Mouse (Mus musculus) heart, adult 9 months (tissue): Measurements from ENCODE around the gene Focad.

Experiments used
- DNase-seq, 2 experiments: peaks; one replicate each; pipeline ENCODE4 v3.0.0; 2022; ENCODE audit warnings: low spot score in 2 of 2

Focad gene

GRCm38 (mm10) chr4:88094062-88094767, at the start of gene Focad:
Gene Focad (plus strand): TSS chr4:88094629.
- DNase-seq: peak; percentile 98 to 99

DNA sequence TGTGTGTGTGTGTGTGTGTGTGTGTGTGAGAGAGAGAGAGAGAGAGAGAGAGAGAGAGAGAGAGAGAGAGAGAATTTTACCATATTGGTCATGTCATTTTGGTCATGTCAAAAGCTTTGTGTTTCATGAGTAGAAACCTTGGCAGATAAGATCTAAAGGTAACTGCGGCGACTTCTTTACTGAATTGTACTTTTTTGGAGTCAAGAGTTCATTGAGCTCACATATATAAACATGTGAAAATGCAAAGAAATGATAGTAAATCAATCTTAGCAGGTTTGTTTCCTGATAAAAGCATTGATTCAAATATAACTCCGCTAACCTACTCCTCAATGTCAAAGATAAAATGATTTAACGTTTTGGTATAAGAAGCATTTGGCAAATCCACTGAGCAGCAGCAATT, 49.3 kb upstream of the Focad start:
- no peak for DNase-seq

GRCm38 (mm10) chr4:88046280-88046679, 48.1 kb upstream of the Focad start:
- DNase-seq: no peak

DNA sequence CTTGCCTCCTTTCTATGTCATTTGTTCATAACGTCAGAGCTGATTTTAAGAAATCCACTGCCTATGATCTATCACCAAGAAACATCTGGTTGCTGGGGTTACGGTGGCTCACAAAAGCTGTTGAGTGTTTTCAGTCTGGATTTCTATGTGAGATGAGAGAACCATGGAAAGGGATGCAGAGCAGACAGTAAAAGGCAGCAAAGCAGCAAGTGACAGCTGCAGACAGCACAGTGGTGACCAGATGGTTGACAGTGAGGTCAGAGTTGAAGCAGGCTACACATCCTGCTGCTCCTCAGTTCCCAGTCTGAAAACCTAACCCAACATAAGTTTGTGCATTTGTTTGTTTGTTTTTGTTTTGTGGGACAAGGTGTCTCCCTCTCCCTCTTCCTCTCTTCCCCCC, 19.0 kb upstream of the Focad start:
- no peak for DNase-seq

GRCm38 (mm10) chr4:88078983-88079382, 15.4 kb upstream of the Focad start:
- DNase-seq: no peak

GRCm38 (mm10) chr4:88081417-88081816, 13.0 kb upstream of the Focad start:
- no peak for DNase-seq

- no peak for DNase-seq
Measured at GRCm38 (mm10) chr4:88081885-88082284, 12.5 kb upstream of the Focad start.

- no peak for DNase-seq
Measured at GRCm38 (mm10) chr4:88082381-88082780, 12.0 kb upstream of the Focad start.

- DNase-seq: no peak
Measured at GRCm38 (mm10) chr4:88083781-88084180, 10.6 kb upstream of the Focad start.

DNA sequence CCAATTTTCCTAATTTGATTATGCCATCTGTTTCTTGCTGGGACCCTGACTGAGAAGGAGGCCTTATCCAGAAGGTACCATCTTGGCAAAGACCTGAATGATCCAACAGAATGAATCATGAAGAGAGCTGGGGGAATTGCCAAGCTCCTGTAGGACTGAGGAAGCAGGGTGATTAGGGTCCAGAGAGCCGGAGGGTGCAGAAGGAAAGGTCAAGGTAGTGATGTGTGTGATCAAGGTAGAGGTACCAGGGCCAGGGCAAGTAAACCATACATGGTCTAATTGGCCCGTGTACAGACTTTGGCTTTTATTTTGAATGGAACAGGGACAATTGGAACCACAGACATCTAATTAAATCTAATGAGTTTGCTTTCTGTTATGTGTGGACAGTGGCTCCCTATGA, 4.1 kb upstream of the Focad start:
- no peak for DNase-seq

- no peak for DNase-seq
Measured at GRCm38 (mm10) chr4:88094768-88095420, 465 bp downstream of the Focad start.

- DNase-seq: no peak
Measured at GRCm38 (mm10) chr4:88095693-88096092, 1.3 kb downstream of the Focad start.

- DNase-seq: no peak
Measured at GRCm38 (mm10) chr4:88108585-88108984, 14.2 kb downstream of the Focad start.

DNA sequence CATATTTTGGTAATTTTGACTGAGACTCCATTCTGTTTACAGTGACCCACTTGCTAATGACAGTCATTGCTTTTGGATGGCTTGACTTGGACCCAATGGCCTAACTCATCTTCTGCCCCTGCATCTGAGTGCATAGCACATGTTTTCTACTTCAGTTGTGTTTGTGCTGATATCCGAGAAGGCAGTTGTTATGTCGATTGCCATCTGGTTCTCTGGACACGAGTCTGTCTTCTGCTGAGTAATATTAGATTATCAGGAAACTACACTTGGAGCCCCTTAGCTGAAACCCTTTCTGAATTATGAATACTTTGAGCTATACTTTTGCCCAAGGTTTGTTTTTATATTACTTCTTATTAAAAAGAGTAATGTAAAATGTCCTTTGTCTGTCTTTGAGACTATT, 22.9 kb downstream of the Focad start:
- no peak for DNase-seq

DNA sequence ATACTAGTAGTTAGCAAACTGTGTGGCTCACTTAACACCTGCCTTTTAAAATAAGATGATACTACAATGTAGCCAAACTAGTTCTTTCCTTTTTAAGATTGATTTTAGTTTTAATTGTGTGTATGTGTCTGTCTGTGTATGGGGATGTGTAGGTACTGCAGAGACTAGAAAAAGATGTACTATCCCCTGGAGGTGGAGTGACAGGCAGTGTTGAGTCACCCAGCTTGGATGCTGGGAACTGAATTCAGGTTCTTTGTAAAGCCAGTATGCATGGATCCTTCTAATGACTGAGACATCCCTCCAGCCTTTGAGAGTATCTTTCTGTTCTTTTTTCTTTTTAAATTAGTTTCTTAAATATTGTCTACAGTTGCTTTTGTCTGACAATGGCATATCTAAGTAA, 23.5 kb downstream of the Focad start:
- DNase-seq: no peak

DNA sequence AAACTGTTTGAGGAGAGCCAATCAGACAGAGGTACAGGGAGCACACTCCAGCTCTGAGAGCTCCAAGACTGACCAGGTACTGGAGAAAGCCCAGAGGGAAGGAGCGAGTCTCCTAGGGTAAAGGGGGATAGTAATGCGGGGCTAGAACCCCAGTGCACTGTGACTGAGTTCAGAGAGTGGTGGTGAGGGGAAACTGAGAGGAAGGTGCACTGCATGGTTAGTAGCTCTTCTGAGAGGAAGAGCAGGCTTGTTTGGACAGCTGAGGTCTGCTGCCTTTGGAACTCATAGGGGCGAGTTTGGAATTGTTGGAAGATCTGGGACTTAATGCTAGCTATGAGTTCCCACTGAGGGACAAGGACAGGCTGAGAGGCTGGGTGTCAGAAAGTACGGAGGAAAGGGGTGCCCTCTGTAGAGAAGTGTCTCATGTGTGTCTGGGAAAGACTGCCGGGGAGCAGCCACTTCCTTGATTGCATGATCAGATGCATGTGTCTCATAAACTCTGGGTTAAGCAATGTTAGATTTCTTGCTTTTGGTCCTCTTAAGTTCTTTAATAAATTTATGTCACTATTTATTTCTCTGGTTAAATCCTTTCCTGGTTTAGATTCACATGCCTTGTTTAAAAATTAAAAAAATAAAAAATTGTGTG, 24.4 kb downstream of the Focad start:
- DNase-seq: no peak

DNA sequence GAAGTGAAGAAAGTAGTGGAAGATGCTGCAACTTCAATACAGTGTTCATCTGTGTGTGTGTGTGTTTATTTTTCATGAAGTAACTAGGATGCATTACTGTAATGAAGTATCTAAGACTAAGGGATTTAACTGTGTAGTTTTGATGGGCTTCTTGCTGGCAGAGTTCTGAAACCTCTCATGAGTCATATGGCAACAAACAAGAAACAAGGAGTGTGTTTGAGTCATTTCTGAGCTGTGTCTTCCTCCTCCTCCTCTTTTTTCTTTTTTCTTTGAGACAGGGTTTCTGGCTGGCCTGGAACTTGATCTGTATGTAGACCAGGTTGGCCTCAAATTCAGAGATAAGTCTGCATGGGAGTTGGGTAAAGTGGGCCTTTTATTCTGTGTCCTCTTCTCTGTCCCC, 25.7 kb downstream of the Focad start:
- DNase-seq: no peak

- no peak for DNase-seq
Measured at GRCm38 (mm10) chr4:88122472-88122871, 28.0 kb downstream of the Focad start.

DNA sequence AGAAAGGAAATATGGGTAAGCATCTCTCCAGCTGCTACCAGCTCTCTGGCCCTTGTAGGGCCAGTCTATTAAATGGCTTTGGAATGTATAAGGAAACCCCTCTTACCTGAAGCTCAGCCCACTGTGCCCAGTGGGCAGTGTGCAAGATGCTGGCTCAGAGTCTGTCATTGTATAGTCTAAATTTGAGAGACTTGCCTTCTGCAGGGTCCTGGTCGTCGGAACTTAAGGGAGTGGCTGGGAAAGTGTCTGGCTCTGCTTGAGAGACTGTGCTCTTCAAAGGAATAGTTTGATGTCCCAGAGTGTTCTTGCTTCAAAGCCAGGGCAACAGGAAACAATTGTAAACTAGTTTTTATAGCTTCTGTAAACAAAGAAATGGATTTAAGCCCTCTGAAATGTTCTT, 41.5 kb downstream of the Focad start:
- no peak for DNase-seq

DNA sequence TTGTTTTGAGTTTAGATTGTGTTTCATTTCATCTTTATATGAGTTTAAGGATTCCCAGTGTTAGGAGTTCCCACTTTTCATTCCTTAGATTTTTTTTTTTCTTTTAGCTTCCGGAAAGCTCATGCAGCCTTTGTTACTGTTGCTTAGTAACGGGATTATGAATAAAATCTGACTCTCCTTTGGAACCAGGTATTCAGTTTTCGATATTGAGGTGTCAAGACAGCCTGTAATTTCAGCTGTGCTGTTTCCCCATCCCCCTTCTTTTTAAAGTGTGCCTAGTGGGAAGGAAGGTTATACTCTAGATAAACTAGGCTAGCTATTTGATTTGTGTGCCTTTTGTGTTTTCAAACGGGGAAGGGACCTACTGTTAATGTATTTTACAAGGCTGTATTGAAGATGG, 42.1 kb downstream of the Focad start:
- DNase-seq: no peak

- no peak for DNase-seq
Measured at GRCm38 (mm10) chr4:88138366-88138917, 44.0 kb downstream of the Focad start.

DNA sequence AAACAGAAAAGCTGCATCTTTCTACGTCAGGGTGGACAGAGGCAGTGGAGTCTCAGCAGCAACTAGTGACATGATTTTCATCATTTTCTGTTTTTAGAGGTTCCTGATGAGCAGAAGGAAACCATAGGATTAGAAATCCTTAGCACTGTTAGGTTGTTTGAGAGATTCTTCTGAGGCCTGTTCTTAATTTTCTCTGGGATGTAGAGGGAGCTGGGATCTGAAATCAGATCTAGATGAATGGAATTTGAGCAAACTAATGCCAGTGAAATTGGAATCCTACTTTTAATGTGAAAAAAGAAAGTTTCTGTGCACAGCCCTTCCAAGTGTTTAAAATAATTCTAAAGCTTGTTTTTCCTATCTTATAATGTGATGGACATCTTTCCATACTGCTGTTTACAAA, 55.0 kb downstream of the Focad start:
- no peak for DNase-seq
